Mouse (Mus musculus) CD8-positive naive resting alpha-beta T cell, adult 57 days (primary cell): Measurements from ENCODE around the gene Cwc15. TPM values are rescaled to one million over a fixed set of nuclear protein-coding genes. Genes with fewer than 3 reads are reported as not detected.

ENCODE experiments used
- total RNA-seq: library from RNA; stranded (reverse); gene quantifications from one replicate; pipeline ENCODE4 v1.2.4, GENCODE M21; 2023

The Cwc15 gene
- 104 TPM for total RNA-seq

GRCm38 (mm10) chr9:14500023-14500915 lies at the start of gene Cwc15, which contains the start of gene Kdm4d:
Cwc15 (plus strand) TSS chr9:14500617.
Kdm4d (minus strand) TSS chr9:14500482.

Other genes with a start within 250 kb of the Cwc15 start
- gene Sesn3, start 225.6 kb upstream of the Cwc15 start, total RNA-seq: 182 TPM
- gene Endod1, start 119.1 kb upstream of the Cwc15 start, total RNA-seq: 8.1 TPM
- 0.49 TPM for gene Kdm4d, start 135 bp upstream of the Cwc15 start, total RNA-seq
- not detected for gene Amotl1, start 144.4 kb downstream of the Cwc15 start, total RNA-seq
- gene Piwil4, start 240.1 kb downstream of the Cwc15 start, total RNA-seq: not detected